Mouse (Mus musculus) liver, embryonic 11.5 days (tissue): ENCODE data around the gene Adarb2. TPM values are rescaled to one million over a fixed set of nuclear protein-coding genes. Genes with fewer than 3 reads are reported as not detected.

Experiments
- ATAC-seq: fragments of 200-750 bp; cut with Nextera tagmentation; replicated peaks from 2 replicates; pipeline ENCODE4 v1.8.0; 2017; ENCODE audit warnings: moderate number of reproducible peaks, mild to moderate bottlenecking, moderate TSS enrichment, moderate library complexity; ENCODE audit not compliant: low FRiP score
- DNase-seq: peaks from one replicate; pipeline ENCODE4 v3.0.0-alpha.2; 2017; ENCODE audit warnings: low spot score
- H3K27ac ChIP-seq: fragments of 300-500 bp; sonication (generic); 2 replicates; pipeline ENCODE4 v1.5.1; 2014; ENCODE audit warnings: mild to moderate bottlenecking, low read depth, low read length, control low read depth
- H3K27me3 ChIP-seq: fragments of 300-500 bp; sonication (generic); replicated peaks from 2 replicates; pipeline ENCODE4 v1.6.1; 2014; ENCODE audit warnings: low read length, mixed read lengths; ENCODE audit not compliant: control insufficient read depth, insufficient read depth
- H3K36me3 ChIP-seq: fragments of 300-500 bp; sonication (generic); 2 replicates; pipeline ENCODE4 v1.6.1; 2014; ENCODE audit warnings: mild to moderate bottlenecking, low read length, moderate library complexity, mixed read lengths; ENCODE audit not compliant: control insufficient read depth, insufficient read depth
- H3K4me1 ChIP-seq: fragments of 300-500 bp; sonication (generic); replicated peaks from 2 replicates; pipeline ENCODE4 v1.6.1; 2014; ENCODE audit warnings: low read length, mixed read lengths; ENCODE audit not compliant: control insufficient read depth, insufficient read depth
- H3K4me2 ChIP-seq: fragments of 300-500 bp; sonication (generic); 2 replicates; pipeline ENCODE4 v1.6.1; 2014; ENCODE audit warnings: mild to moderate bottlenecking, control low read depth, moderate library complexity
- H3K4me3 ChIP-seq: fragments of 300-500 bp; sonication (generic); 2 replicates; pipeline ENCODE4 v1.5.1; 2014; ENCODE audit warnings: low read depth, low read length, control low read depth
- H3K9ac ChIP-seq: fragments of 300-500 bp; sonication (generic); 2 replicates; pipeline ENCODE4 v1.6.1; 2014; ENCODE audit warnings: low read depth, low read length, control low read depth
- H3K9me3 ChIP-seq: fragments of 300-500 bp; sonication (generic); 2 replicates; pipeline ENCODE4 v1.6.1; 2016; ENCODE audit warnings: low read length, inconsistent platforms, mixed read lengths; ENCODE audit not compliant: control insufficient read depth
- WGBS: fragments of 180-500 bp; shearing (Covaris S2); extraction: QIAGEN DNeasy Blood & Tissue Kit; methylation state at CpG from one replicate; pipeline ENCODE4 v1.1.7; 2014; 5-methylcytosine and 5-hydroxymethylcytosine counted together
- polyA plus RNA-seq: library from polyadenylated mRNA; unstranded; fragments of >200 nt; fragmentation: Nextera tagmentation; extraction: Ambion mirVana; gene quantifications from 2 replicates; pipeline ENCODE4 v1.2.1, GENCODE M21; 2014

The Adarb2 gene
- polyA plus RNA-seq, 1 experiment from 2014 or later = 0.60 TPM

DNA sequence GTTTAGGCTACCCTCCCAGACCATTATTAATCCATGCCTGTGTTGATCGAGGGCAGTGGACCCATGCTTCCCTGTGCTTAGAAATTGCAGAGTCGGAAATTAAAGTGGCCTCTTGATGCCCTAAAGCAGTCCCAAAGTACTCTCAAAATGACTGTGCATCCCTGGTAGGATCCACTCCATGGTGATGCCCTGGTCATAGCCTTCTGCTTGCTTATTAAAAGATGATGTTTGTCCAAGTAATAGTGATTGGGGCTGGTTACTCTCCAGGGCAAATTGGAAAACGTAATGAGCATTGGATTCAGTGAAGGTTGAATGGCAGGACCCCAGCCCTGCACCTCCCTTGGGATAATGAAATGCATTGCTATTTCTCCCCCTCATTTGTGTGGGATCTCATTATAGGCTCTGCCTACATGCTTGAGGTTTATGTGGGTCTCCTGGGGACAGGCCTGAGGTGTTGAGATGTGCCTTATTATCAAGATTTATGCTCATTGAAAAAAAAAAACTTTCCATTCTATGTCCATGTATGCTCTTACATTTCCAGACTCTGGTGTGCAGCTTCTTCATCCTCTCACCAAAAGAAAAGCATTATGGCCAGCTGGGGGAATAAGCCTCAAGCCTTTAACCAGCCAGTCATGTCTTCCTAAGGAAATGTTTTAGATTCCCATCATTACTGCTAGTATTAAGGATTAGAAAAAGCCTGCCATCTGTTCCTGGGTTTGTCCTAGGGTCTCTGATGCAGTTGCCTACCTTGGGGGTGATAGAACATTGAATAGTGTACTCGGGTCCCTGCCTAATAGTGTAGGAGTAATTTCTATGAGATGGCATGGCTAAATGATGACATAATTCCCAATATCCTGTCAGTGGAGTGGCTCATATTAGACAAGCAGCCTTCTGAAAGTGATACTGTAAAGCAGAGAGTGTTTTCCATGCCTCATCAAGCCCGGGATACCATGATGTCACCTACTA, 208.0 kb downstream of the Adarb2 start:
- Histone ChIP-seq H3K4me2 (no peak overlapping the region), H3K27me3 (no peaks in the 10 kb centered on the region), H3K4me1 (no peaks in the 10 kb centered on the region), H3K27ac (no peak overlapping the region), H3K9ac (no peak overlapping the region), H3K36me3 (no peaks in the 10 kb centered on the region), H3K4me3 (no peak overlapping the region), H3K9me3 (no peaks in the 10 kb centered on the region)
- ATAC-seq = no peak
- no peak for DNase-seq
- WGBS = 77% methylated on average over 5 of the region's 5 CpGs

DNA sequence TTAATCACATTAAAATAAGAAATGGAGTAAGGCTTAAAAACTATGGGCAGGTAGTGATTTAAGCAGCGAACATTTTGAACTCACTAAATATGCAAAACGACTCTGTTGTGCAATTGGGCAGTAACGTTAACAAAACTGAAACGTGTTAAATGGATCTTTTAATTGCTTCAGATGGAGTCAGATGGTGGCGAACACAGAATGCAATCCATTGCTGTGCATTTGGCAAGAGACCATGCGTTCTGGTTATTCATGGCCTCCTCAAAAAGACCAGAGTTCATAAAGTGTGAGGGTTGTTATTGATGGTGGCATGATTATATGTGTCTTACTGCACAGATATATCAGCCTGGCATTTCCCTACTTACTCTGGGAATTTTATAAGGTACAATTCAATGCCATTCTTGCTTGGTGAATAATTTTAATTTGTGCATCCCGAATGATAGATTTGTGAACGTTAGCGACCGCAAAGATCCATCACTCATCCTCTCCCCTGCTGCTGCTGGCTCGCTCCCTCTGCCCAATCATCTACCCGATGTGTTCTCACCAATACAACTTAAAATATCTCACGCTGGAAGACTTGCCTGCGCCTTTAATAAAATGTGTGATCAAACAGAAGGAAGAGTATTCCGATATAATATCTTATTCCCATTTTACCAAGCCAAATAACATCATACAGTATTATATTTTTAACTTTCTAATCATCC, 221.5 kb downstream of the Adarb2 start:
- Histone ChIP-seq H3K27ac (no peak overlapping the region), H3K27me3 (no peaks in the 10 kb centered on the region), H3K9ac (no peak overlapping the region), H3K4me3 (no peak overlapping the region), H3K36me3 (no peaks in the 10 kb centered on the region), H3K4me1 (no peaks in the 10 kb centered on the region), H3K9me3 (no peaks in the 10 kb centered on the region), H3K4me2 (no peak overlapping the region)
- no peak for DNase-seq
- WGBS = 80% methylated on average over 15 of the region's 15 CpGs
- no peak for ATAC-seq

DNA sequence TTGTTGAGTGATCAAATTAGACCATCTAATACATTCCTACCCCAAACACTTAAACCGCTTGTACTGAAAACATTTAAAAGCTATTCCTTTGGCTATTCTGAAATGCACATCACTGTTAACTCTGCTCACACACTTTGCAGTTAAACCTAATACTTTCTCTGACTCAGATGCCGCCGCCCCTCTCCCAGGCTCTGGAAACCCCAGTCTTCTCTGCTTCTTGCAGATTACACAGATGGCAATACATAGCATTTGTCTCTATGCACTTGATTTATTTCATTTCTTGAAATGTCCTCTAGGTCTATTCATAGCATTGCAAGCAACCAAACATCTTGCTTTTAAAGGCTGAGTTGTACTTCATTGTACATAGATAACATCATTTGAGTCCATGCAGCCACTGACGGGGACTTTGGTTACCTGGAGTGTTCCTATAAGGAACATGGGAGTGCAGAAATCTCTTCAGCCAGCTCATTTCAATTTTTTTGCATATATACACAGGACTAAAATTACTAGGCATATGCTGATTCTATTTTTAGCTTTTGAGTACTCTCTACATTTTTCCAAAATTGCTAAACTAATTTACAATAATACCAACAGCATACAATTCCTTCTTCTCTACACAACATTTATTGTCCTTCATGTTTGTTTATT, 236.6 kb downstream of the Adarb2 start:
- Histone ChIP-seq H3K27me3 (no peaks in the 10 kb centered on the region), H3K4me2 (no peak overlapping the region), H3K4me1 (no peaks in the 10 kb centered on the region), H3K9ac (no peak overlapping the region), H3K36me3 (no peaks in the 10 kb centered on the region), H3K4me3 (no peak overlapping the region), H3K9me3 (no peaks in the 10 kb centered on the region), H3K27ac (no peak overlapping the region)
- no peak for DNase-seq
- 86% methylated on average over 4 of the region's 4 CpGs for WGBS
- ATAC-seq = no peak

DNA sequence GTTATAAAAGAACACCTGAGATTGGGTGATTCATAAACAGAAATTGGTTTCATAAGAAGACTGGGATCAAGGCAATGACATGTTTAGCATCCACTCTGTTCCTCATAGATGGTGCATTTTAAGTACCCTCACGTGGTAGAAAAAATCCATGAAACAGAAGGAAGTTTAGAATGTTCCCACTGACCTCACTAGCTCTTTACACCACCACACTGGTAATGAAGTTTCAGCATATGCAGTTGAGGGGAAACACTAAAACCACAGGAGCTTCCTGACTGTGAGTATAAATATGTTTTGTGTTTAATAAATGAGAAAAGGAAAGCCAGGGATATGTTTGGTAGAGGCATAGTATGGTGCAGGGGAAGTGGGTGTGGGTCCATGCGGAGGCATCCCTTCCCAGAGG, 242.7 kb downstream of the Adarb2 start:
- ATAC-seq (no peak), DNase-seq (no peak)
- Histone ChIP-seq H3K27me3 (no peaks in the 10 kb centered on the region), H3K9me3 (no peaks in the 10 kb centered on the region), H3K4me3 (no peak overlapping the region), H3K4me1 (no peaks in the 10 kb centered on the region), H3K27ac (no peak overlapping the region), H3K9ac (no peak overlapping the region), H3K36me3 (no peaks in the 10 kb centered on the region), H3K4me2 (no peak overlapping the region)
- WGBS = 56% methylated on average over 2 of the region's 2 CpGs

DNA sequence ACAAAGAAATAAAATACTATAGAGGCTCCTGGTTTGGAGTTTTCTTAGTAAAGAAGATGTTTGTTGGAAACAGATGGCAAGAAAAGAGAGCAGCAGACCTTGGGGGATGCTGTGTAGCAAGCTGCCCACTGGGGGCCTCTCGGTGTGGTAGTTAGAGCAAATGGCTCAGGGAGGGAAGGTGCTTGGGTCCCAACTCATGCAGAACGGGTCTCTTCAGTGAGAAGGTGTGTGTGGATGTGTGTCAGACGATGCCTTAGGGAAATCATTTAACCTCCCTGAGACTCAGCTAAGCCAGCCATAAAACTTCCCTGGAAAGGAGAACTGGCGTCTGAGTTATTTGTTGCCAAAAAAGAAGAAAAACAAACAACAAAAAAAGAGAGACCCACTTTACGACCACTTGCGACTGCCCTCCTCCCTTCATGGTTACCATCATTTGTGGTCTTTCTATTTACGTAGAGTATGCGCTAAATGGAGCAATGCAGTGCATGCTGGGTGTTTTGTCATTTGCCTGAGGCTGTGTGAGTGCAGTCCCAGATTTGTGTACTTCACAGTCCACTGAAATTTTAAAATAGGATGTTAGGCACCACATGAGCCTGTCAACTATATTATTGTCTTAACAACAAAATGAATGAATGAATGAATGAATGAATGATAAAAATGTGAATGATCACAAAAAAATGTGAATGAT, 245.7 kb downstream of the Adarb2 start:
- no peaks in the 10 kb centered on the region for H3K36me3 ChIP-seq
- H3K9me3 ChIP-seq = no peaks in the 10 kb centered on the region
- no peak overlapping the region for H3K9ac ChIP-seq
- no peak overlapping the region for H3K27ac ChIP-seq
- no peak overlapping the region for H3K4me3 ChIP-seq
- H3K4me1 ChIP-seq = no peaks in the 10 kb centered on the region
- WGBS = 72% methylated on average over 8 of the region's 8 CpGs
- no peak overlapping the region for H3K4me2 ChIP-seq
- no peaks in the 10 kb centered on the region for H3K27me3 ChIP-seq
- DNase-seq (no peak), ATAC-seq (no peak)

DNA sequence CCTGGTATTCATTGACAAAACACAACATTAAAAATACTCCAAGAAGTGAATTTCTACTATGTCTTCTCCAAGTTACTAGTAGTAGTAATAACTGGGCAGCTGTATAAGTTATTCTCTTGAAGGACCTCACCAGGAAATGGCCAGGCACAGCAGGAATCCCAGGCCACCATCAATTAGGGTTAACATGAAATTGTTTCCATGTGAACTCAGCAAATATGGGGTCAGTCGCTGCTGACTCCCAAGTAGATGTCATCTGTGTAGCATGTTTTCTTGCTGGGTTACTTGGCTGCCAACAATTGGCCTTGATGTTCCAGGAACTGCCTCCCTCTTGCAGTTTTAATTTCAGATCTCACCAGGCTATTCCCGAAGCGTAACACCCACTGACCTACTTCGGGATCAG, 248.9 kb downstream of the Adarb2 start:
- no peaks in the 10 kb centered on the region for H3K9me3 ChIP-seq
- H3K9ac ChIP-seq = no peak overlapping the region
- H3K27me3 ChIP-seq = no peaks in the 10 kb centered on the region
- no peak overlapping the region for H3K4me3 ChIP-seq
- no peaks in the 10 kb centered on the region for H3K4me1 ChIP-seq
- ATAC-seq (no peak), DNase-seq (no peak)
- H3K27ac ChIP-seq = no peak overlapping the region
- no peaks in the 10 kb centered on the region for H3K36me3 ChIP-seq
- no peak overlapping the region for H3K4me2 ChIP-seq
- WGBS = 79% methylated on average over 4 of the region's 4 CpGs

DNA sequence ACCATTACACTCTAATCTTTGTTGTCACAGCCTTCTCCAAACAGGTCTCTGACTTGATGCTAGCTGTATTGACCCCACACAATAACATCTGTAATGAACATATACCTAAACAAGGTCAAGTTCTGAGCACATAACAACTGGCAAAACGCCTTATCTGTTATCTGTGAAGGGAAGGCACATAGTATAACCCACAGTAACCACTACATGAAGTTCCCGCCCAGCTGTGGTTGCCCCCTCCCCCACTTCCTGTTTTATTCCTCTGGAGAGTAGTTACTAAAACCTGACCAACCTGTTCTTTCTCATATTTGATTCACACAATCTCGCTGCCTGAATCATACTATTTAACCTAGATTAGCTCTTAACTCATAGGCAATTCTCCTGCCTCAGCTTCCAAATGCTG, 254.2 kb downstream of the Adarb2 start:
- DNase-seq = no peak
- WGBS = 30% methylated on average over 3 of the region's 3 CpGs

DNA sequence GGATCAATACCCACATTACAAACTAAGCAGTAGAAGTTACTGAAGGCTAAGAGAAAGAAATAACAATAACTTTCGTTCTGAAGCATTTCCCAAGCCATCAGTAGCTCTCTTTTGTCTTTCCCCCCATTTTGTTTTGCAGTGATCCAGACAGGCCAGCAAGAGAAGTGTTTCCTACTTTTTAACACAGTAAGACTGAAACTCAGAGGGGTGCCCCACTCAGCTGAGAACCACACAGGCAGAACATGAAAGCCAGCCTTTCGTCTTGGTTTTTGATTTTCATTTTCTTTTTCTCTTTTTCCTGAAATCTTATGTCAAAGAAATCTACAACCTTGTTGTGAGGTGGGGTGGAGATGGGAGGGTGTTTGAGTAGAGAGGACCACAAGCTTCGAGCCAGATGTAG, 255.2 kb downstream of the Adarb2 start:
- no peaks in the 10 kb centered on the region for H3K36me3 ChIP-seq
- no peak for DNase-seq
- no peaks in the 10 kb centered on the region for H3K4me1 ChIP-seq
- no peaks in the 10 kb centered on the region for H3K27me3 ChIP-seq
- no peak overlapping the region for H3K4me2 ChIP-seq
- no peak overlapping the region for H3K27ac ChIP-seq
- no peak overlapping the region for H3K4me3 ChIP-seq
- WGBS = 73% methylated on average over 3 of the region's 3 CpGs
- ATAC-seq = no peak
- H3K9me3 ChIP-seq = no peaks in the 10 kb centered on the region
- H3K9ac ChIP-seq = no peak overlapping the region

More for the DNA sequence above, 254.2 kb downstream of the Adarb2 start:
- no peaks in the 10 kb centered on the region for H3K9me3 ChIP-seq
- H3K4me2 ChIP-seq = no peak overlapping the region
- no peaks in the 10 kb centered on the region for H3K27me3 ChIP-seq
- H3K27ac ChIP-seq = no peak overlapping the region
- no peak overlapping the region for H3K9ac ChIP-seq
- H3K36me3 ChIP-seq = no peaks in the 10 kb centered on the region
- peak; percentile 87 for ATAC-seq
- no peaks in the 10 kb centered on the region for H3K4me1 ChIP-seq
- no peak overlapping the region for H3K4me3 ChIP-seq
